Comparison of ENCODE assay signal across 16 mouse cellular contexts in genomic region chr9:90259400-90259950, GRCm38 (mm10). TPM values are rescaled to one million over a fixed set of nuclear protein-coding genes. Genes with fewer than 3 reads are reported as not detected.
DNase-seq lines count a peak whose midpoint lies in the region; ATAC-seq and TF ChIP-seq lines count a peak whose summit lies in the region.
"Had no signal": no experiment of that assay in that cellular context is flagged by ENCODE, and none has a peak within 500 bp of the region (broad histone marks: within the 10 kb centered on the region; RNA-seq: fewer than 3 reads in every experiment).

No protein-coding gene starts in this region.

- no peak for DNase-seq in heart, embryonic 10.5 days (ENCODE audit: low spot score)
- DNase-seq in heart, postnatal 14 days: no peak
- DNase-seq in CD4-positive helper T cell, adult 2 months (ENCODE audit: low read depth, low spot score): peak; percentile 78
- peak; percentile 67 for DNase-seq in naive thymus-derived CD4-positive, alpha-beta T cell, adult 2 months (ENCODE audit: low read depth)
- DNase-seq in adrenal gland, postnatal 4 days (ENCODE audit: low spot score in 2 of 2): no peak
- no peak for DNase-seq in cerebellum, adult 9-11 months
- DNase-seq: adrenal gland, postnatal 36 days; cerebellum, adult 9-10 months; spleen, adult 18-20 months had no signal

- H3K9me3 ChIP-seq in heart, embryonic 10.5 days: no peaks in the 10 kb centered on the region
- H3K9me3 ChIP-seq in midbrain, embryonic 16.5 days (replicated peaks; ENCODE audit: control insufficient read depth, low read length, poor library complexity, severe bottlenecking): no peaks in the 10 kb centered on the region
- H3K9me3 ChIP-seq: embryonic facial prominence, embryonic 10.5 days; hindbrain, embryonic 12.5 days; limb, embryonic 13.5 days; megakaryocyte, embryonic 14.5 days had no signal

- WGBS in heart, embryonic 10.5 days: 69% methylated on average over 12 of the region's 12 CpGs
- 72% methylated on average over 12 of the region's 12 CpGs for WGBS in bone marrow, adult 2 months
- WGBS in midbrain, embryonic 16.5 days: 90% methylated on average over 12 of the region's 12 CpGs

- no peaks in the 10 kb centered on the region for H3K36me3 ChIP-seq in heart, embryonic 10.5 days
- no peaks in the 10 kb centered on the region for H3K36me3 ChIP-seq in midbrain, embryonic 16.5 days (ENCODE audit: control insufficient read depth, insufficient read depth, low read length)
- H3K36me3 ChIP-seq: embryonic facial prominence, embryonic 10.5 days; hindbrain, embryonic 12.5 days had no signal

- H3K4me1 ChIP-seq in heart, embryonic 10.5 days: peaks cover 52% of the 10 kb centered on the region
- H3K4me1 ChIP-seq in bone marrow, adult 2 months (ENCODE audit: control insufficient read depth, insufficient read depth, low read length): peaks cover 17% of the 10 kb centered on the region
- no peaks in the 10 kb centered on the region for H3K4me1 ChIP-seq in midbrain, embryonic 16.5 days (ENCODE audit: control insufficient read depth, insufficient read depth, low read length)

- H3K9ac ChIP-seq in midbrain, embryonic 16.5 days (ENCODE audit: low read depth, low read length): no peak overlapping the region
- H3K9ac ChIP-seq: hindbrain, embryonic 12.5 days; limb, embryonic 13.5 days had no signal

- intact Hi-C loops in heart, postnatal 14 days (cut with DNase I): no loop called here

- H3K27me3 ChIP-seq in heart, embryonic 10.5 days (ENCODE audit: insufficient read depth, poor library complexity, severe bottlenecking): no peaks in the 10 kb centered on the region
- H3K27me3 ChIP-seq in midbrain, embryonic 16.5 days (ENCODE audit: control insufficient read depth, insufficient read depth, low read depth, low read length): no peaks in the 10 kb centered on the region
- H3K27me3 ChIP-seq: hindbrain, embryonic 12.5 days; limb, embryonic 13.5 days; megakaryocyte, embryonic 14.5 days had no signal

- H3K4me3 ChIP-seq in heart, embryonic 10.5 days: no peak overlapping the region
- no peak overlapping the region for H3K4me3 ChIP-seq in bone marrow, adult 2 months (replicated peaks; ENCODE audit: control insufficient read depth, low read depth, low read length)
- no peak overlapping the region for H3K4me3 ChIP-seq in midbrain, embryonic 16.5 days (ENCODE audit: low read depth, low read length)
- H3K4me3 ChIP-seq: embryonic facial prominence, embryonic 10.5 days; hindbrain, embryonic 12.5 days; limb, embryonic 13.5 days; myocyte had no signal

- H3K27ac ChIP-seq in heart, embryonic 10.5 days: peak overlapping the region; percentile 86
- peak overlapping the region; percentile 30 for H3K27ac ChIP-seq in bone marrow, adult 2 months (ENCODE audit: control insufficient read depth, insufficient read depth, low read depth, low read length, poor library complexity)
- H3K27ac ChIP-seq in midbrain, embryonic 16.5 days (ENCODE audit: low read length): no peak overlapping the region
- H3K27ac ChIP-seq: embryonic facial prominence, embryonic 10.5 days; hindbrain, embryonic 12.5 days; limb, embryonic 13.5 days had no signal

- H3K4me2 ChIP-seq in midbrain, embryonic 16.5 days (ENCODE audit: low read length): no peak overlapping the region
- H3K4me2 ChIP-seq: hindbrain, embryonic 12.5 days; limb, embryonic 13.5 days had no signal

- TF ChIP-seq CTCF in bone marrow, adult 2 months (IDR thresholded peaks at IDR 0.05; ENCODE audit: control insufficient read depth, insufficient read depth, low read length): no peak

- no peak for TF ChIP-seq POLR2A in bone marrow, adult 2 months (IDR thresholded peaks at IDR 0.05; ENCODE audit: borderline replicate concordance, control insufficient read depth, low read depth, low read length)

- ATAC-seq in midbrain, embryonic 16.5 days: no peak

RNA-seq across cellular contexts. Expression of gene Tbc1d2b, which starts 11.1 kb away (rescaled TPM):
- polyA plus RNA-seq in heart, embryonic 10.5 days (2016; fragmentation: Nextera tagmentation; extraction: Ambion mirVana): 7.2 and 8.0 TPM in 2 replicates
- total RNA-seq in heart, postnatal 14 days (2021): 10 to 100 TPM; 14.6 to 16.7 TPM
- 12.5 and 26.2 TPM in 2 replicates for polyA plus RNA-seq in bone marrow, adult 2 months (2011; ENCODE audit: insufficient read depth, insufficient read length, low replicate concordance, missing spikeins)
- 10 to 100 TPM; 44.3 to 47.7 TPM for total RNA-seq in adrenal gland, postnatal 4 days (2021)
- 6.3 and 7.3 TPM in 2 replicates for polyA plus RNA-seq in midbrain, embryonic 16.5 days (2015; fragmentation: Nextera tagmentation; extraction: Ambion mirVana)

Comparison
In these comparisons a context has a peak if more than half of its experiments do, and no peak if none do; other contexts are left out.
1. DNase-seq: peak in CD4-positive helper T cell, adult 2 months (single experiment) and naive thymus-derived CD4-positive, alpha-beta T cell, adult 2 months (single experiment); none in heart, embryonic 10.5 days (single experiment), heart, postnatal 14 days (0 of 2), adrenal gland, postnatal 4 days (0 of 2) and cerebellum, adult 9-11 months (single experiment).